Mouse (Mus musculus) cerebellum, adult 2 months (tissue): ENCODE results near the gene Vmn2r88. TPM values are rescaled to one million over a fixed set of nuclear protein-coding genes. Genes with fewer than 3 reads are reported as not detected.
A peak's percentile ranks its signal among the peaks of the same experiment; 100 is the strongest.
"Not testable (repeated sequence)": the region's sequence is repeated elsewhere in the genome, so short reads cannot be mapped to it uniquely, and the experiment has no call there.

Experiments
- DNase-seq, 2 experiments: peaks; one replicate each; pipeline ENCODE4 v3.0.0; 2021
- H3K27ac ChIP-seq: fragments of 200-500 bp; 2 replicates; pipeline ENCODE4 v1.5.1; 2012; ENCODE audit warnings: low read length, control low read depth, inconsistent platforms; ENCODE audit not compliant: insufficient read depth
- H3K27me3 ChIP-seq: fragments of 200-500 bp; 2 replicates; pipeline ENCODE4 v1.6.1; 2012; ENCODE audit warnings: inconsistent platforms, mild to moderate bottlenecking, low read length, moderate library complexity; ENCODE audit not compliant: control insufficient read depth, insufficient read depth
- H3K4me1 ChIP-seq: fragments of 200-500 bp; 2 replicates; pipeline ENCODE4 v1.6.1; 2011; ENCODE audit warnings: low read length; ENCODE audit not compliant: control insufficient read depth, insufficient read depth
- H3K4me3 ChIP-seq: fragments of 200-500 bp; replicated peaks from 2 replicates; pipeline ENCODE3; 2011; ENCODE audit warnings: mild to moderate bottlenecking, low read depth, low read length, control low read depth; ENCODE audit not compliant: insufficient read depth
- CTCF ChIP-seq: fragments of 200-500 bp; IDR thresholded peaks from 2 replicates; pipeline ENCODE4 v1.5.1; 2011; ENCODE audit warnings: low read depth, mild to moderate bottlenecking, control low read depth, low read length, moderate library complexity, borderline replicate concordance; ENCODE audit not compliant: insufficient read depth
- POLR2A ChIP-seq: fragments of 200-500 bp; IDR thresholded peaks from 2 replicates; pipeline ENCODE4 v1.6.1; 2011; ENCODE audit warnings: low read length, control low read depth, borderline replicate concordance; ENCODE audit not compliant: insufficient read depth
- WGBS: fragments of 180-500 bp; shearing (Covaris S2); methylation state at CpG from one replicate; pipeline ENCODE4 v1.1.7; 2018; 5-methylcytosine and 5-hydroxymethylcytosine counted together
- polyA plus RNA-seq: library from polyadenylated mRNA; depleted of rRNA; stranded (reverse); fragments of >200 nt; gene quantifications from 2 replicates; pipeline ENCODE4 v1.2.3, GENCODE M21; 2012; rRNA removed

Gene Vmn2r88
- polyA plus RNA-seq = not detected in 2 replicates

DNA sequence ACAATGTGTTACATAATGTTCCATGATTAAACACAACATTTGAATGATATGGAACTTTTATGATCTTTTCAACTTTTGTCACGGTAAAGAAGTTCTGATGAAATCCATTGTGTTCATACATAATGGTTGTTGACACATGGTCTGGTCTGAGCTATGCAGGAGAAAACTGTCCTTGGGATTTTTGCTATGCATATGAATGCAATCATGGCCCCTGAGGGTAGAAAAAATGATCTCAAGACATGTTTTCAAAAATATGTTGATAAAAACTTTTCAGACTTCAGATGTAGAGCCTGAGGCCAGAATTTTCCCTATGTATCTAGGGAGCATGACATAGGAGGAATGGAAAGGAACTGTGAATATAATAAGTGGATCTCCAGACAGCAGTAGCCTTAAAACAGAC is at the start of gene Vmn2r88:
Vmn2r88 (plus strand) TSS at position 301 of the 400 bp plus-strand sequence.
- H3K27me3 ChIP-seq = no peaks in the 10 kb centered on the region
- H3K4me1 ChIP-seq = no peaks in the 10 kb centered on the region
- no peak within 1 kb of the TSS for H3K4me3 ChIP-seq
- H3K27ac ChIP-seq = no peak within 1 kb of the TSS
- 78% methylated on average over 1 of the region's 1 CpGs for WGBS
- no peak for DNase-seq
- no peak for TF ChIP-seq POLR2A
- no peak for TF ChIP-seq CTCF

DNA sequence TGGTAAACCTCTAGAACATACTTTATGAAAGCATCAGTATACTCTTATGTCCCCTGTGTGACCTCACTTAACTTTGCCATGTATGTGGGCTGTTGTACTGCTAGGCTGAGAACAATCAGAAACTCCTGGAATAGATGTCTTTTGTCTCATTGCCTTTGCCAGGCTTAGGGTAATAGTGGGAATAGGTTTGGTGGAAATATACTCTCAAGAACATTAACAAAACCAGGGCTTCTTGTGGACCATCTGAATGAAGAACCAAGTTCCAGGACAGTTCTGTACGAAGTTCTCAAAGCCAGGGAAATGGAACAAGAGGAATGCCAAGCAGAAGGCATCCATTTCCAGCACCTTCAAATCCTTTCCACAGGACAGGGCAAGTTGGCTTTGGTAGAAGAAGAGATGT is 49.2 kb upstream of the Vmn2r88 start, which contains the start of gene Gm7247:
Gm7247 (plus strand) TSS at position 301 of the 400 bp plus-strand sequence.
- 91% methylated on average over 1 of the region's 1 CpGs for WGBS
- no peak for TF ChIP-seq POLR2A
- no peak for TF ChIP-seq CTCF
- no peak within 1 kb of the TSS for H3K4me3 ChIP-seq

DNA sequence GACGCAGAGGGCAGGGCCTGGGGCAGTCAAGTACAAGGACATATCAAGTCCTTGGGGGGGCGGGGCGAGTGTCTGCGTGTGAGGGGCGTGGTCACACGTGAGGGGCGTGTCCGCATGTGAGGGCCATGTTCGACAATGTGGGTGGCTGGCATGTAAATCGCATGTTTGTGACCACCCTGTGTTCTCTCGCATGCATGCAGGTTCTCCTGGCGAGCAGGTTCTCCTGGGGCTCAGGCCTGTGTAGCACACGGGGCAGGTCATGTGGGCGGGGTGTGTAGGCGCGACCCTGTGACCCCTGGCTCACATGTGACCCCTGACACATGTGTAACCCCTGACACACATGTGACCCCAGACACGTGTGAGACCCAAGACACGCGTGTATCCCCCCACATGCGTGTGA is 27.8 kb upstream of the Vmn2r88 start:
- 94% methylated on average over 20 of the region's 20 CpGs for WGBS
- Histone ChIP-seq H3K27me3 (no peaks in the 10 kb centered on the region), H3K27ac (no peak overlapping the region), H3K4me1 (no peaks in the 10 kb centered on the region), H3K4me3 (no peak overlapping the region)
- no peak for TF ChIP-seq CTCF
- no peak for TF ChIP-seq POLR2A
- DNase-seq = no peak

More for the DNA sequence above, 49.2 kb upstream of the Vmn2r88 start, which contains the start of gene Gm7247:
- DNase-seq = no peak
- Histone ChIP-seq H3K4me1 (no peaks in the 10 kb centered on the region), H3K27me3 (no peaks in the 10 kb centered on the region; the same call in 1 of the 2 replicates), H3K27ac (no peak within 1 kb of the TSS)

DNA sequence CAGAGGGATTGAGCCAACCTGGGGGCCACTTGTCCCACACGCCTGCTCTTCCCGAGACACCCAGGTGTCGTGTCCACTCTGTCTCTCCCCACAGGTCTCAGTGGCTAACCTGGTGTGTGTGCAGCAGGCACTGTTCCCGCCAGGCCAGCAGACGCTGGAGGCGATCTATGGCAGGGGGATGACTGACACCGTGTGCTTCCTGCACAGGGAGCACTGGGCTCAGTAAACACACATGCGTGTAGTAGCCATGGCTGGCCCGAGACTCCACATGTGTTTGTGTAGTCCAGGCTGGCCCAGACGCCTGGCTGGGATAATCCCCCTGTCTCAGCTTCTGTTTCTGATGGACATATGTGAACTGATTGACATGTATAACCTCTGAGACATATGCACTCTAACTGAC is 26.3 kb upstream of the Vmn2r88 start:
- no peak for DNase-seq
- TF ChIP-seq CTCF (no peak), POLR2A (no peak)
- Histone ChIP-seq H3K4me1 (no peaks in the 10 kb centered on the region), H3K27ac (no peak overlapping the region), H3K27me3 (no peaks in the 10 kb centered on the region), H3K4me3 (no peak overlapping the region)
- 95% methylated on average over 10 of the region's 10 CpGs for WGBS

DNA sequence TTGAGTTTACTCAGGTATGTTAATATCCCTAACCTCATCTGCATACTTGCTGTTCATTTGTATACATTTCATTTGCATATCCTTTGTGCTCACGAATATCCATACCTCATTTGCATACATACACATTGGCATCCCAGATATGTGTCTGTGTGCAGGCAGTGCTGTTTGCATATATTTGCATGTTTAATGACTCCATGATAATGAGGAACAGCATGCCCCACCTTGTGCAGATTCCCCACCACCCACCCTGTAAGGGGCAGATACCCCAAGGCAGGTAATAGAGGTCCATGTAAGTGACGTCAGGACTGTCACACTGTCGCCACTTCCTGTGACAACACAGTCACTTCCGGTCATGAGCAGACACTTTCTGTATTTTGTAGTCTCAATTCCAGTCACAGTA is 24.9 kb upstream of the Vmn2r88 start:
- Histone ChIP-seq H3K4me3 (no peak overlapping the region), H3K27me3 (no peaks in the 10 kb centered on the region), H3K27ac (no peak overlapping the region), H3K4me1 (no peaks in the 10 kb centered on the region)
- DNase-seq = no peak
- WGBS = 43% methylated on average over 4 of the region's 4 CpGs
- TF ChIP-seq CTCF = no peak
- TF ChIP-seq POLR2A = no peak

DNA sequence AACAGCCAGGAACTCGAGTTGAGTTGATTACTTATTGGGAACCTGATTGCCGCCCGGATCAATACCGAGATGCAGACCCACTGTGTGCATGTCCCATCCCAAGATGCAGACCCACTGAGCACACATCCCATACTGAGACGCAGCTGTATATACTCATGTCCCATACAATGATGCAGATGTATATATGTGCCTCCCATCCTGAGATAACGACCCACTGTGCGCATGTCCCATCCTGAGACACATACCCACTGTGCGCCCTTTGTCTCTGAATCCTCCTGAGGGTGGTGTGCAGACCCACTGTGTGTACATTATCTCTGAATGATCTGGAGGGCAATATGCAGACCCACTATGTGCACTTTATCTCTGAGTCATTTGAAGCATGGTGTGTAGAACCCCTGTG is 22.9 kb upstream of the Vmn2r88 start:
- no peaks in the 10 kb centered on the region for H3K4me1 ChIP-seq
- 98% methylated on average over 8 of the region's 8 CpGs for WGBS
- H3K27me3 ChIP-seq = no peaks in the 10 kb centered on the region
- no peak for DNase-seq
- no peak overlapping the region for H3K27ac ChIP-seq
- no peak for TF ChIP-seq POLR2A
- TF ChIP-seq CTCF = no peak
- no peak overlapping the region for H3K4me3 ChIP-seq

DNA sequence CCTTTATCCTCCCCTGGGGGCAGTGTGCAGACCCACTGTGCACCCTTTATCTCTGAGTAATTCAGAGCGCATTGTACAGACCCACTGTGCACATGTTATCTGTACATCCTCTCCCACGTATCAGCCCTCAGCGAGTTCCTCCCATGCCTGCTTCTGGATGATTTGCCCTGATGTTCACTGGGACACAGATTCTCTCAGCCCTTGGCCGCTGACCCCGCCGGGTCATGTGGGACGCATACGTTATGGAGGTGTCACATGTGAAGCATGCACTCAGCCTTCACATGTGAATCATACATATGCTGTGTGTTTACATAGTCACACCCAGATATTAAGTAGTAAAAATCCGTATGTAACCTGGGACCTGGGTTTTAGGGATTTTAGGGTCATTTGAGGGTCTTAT is 22.4 kb upstream of the Vmn2r88 start:
- Histone ChIP-seq H3K4me1 (no peaks in the 10 kb centered on the region), H3K27me3 (no peaks in the 10 kb centered on the region), H3K27ac (no peak overlapping the region), H3K4me3 (no peak overlapping the region)
- 96% methylated on average over 9 of the region's 9 CpGs for WGBS
- DNase-seq = no peak
- no peak for TF ChIP-seq CTCF
- no peak for TF ChIP-seq POLR2A

DNA sequence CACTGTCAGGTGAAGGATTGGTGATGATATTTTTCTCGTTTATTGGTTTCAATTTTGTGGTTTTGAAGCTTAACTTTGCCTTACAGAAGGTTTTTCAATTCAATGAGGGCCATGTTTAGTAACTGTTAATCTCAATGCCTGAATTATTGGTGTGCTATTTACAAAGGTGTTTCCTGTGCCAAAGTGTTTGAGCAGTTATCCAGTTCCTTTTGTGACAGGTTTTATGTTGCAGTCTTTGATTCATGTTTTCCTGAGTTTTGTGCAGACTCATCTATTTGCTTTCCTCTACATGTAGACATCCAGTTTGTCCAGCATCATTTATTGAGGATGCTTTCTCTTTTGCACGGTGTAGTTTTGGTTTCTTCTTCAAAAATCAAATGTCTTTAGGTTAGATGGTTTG is 13.3 kb downstream of the Vmn2r88 start:
- Histone ChIP-seq H3K4me3 (no peak overlapping the region), H3K27ac (no peak overlapping the region), H3K27me3 (no peaks in the 10 kb centered on the region), H3K4me1 (no peaks in the 10 kb centered on the region)
- no peak for TF ChIP-seq CTCF
- no peak for TF ChIP-seq POLR2A
- no peak for DNase-seq
- WGBS = 61% methylated on average over 2 of the region's 2 CpGs

DNA sequence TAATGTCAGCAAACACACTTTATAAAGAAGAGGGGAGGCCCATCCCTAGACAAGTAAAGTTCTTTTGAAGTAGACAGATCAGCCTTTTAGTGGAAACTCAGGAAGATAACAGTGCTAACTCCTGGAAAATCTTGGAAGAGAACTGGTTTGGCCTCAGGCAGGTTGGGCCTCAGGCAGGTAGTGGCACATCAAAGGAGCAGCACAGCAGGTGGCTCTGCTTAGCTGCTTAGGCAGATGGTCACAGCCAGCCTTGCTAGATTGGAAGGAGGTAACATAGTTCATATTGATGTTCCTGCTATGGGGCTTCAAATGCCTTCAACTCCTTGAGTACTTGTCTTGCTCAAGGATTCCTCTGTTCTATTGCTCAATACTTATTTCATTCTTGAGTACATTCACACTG is 19.5 kb downstream of the Vmn2r88 start:
- not testable (repeated sequence) for H3K27ac ChIP-seq, H3K4me3 ChIP-seq, H3K27me3 ChIP-seq, H3K4me1 ChIP-seq
- peak in 1 of 2 experiments; percentile 4 for DNase-seq
